Mouse (Mus musculus) lung, adult 2 months (tissue): Measurements from ENCODE around the gene Arid5a. TPM values are rescaled to one million over a fixed set of nuclear protein-coding genes. Genes with fewer than 3 reads are reported as not detected.
A peak's percentile ranks its signal among the peaks of the same experiment; 100 is the strongest.

Experiments
- DNase-seq: peaks from one replicate; pipeline ENCODE4 v3.0.0; 2022
- H3K4me1 ChIP-seq: fragments of 200-500 bp; 2 replicates; pipeline ENCODE4 v1.6.1; 2011; ENCODE audit warnings: low read length; ENCODE audit not compliant: control insufficient read depth, insufficient read depth
- H3K4me3 ChIP-seq: fragments of 200-500 bp; replicated peaks from 2 replicates; pipeline ENCODE3; 2011; ENCODE audit warnings: low read depth, mild to moderate bottlenecking, control low read depth, low read length; ENCODE audit errors: extremely low read depth
- CTCF ChIP-seq: fragments of 200-500 bp; IDR thresholded peaks from 2 replicates; pipeline ENCODE4 v1.5.1; 2011; ENCODE audit warnings: mild to moderate bottlenecking, low read length, control low read depth; ENCODE audit not compliant: insufficient read depth
- POLR2A ChIP-seq: fragments of 200-500 bp; IDR thresholded peaks from 2 replicates; pipeline ENCODE4 v1.6.1; 2011; ENCODE audit warnings: low read depth, mild to moderate bottlenecking, control low read depth, low read length, borderline replicate concordance; ENCODE audit errors: extremely low read depth
- WGBS: fragments of 180-500 bp; shearing (Covaris S2); methylation state at CpG from one replicate; pipeline ENCODE4 v1.1.7; 2018; 5-methylcytosine and 5-hydroxymethylcytosine counted together
- polyA plus RNA-seq: library from polyadenylated mRNA; depleted of rRNA; stranded (reverse); fragments of >200 nt; gene quantifications from 2 replicates; pipeline ENCODE4 v1.2.3, GENCODE M21; 2012

Gene Arid5a
- polyA plus RNA-seq, 1 experiment, result 11.2 TPM

- 0 out of 2 replicates have a peak, but pooled peaks have one; percentile 17 for TF ChIP-seq CTCF
- TF ChIP-seq POLR2A, result no peak
- DNase-seq, result no peak
- Histone ChIP-seq H3K4me3 (no peak overlapping the region), H3K4me1 (peaks cover 7% of the 10 kb centered on the region)
- 75% methylated on average over 11 of the region's 11 CpGs for WGBS
These were observed 14.5 kb downstream of the Arid5a start for GRCm38 (mm10) chr1:36321829-36322573.

GRCm38 (mm10) chr1:36323076-36323475, 15.5 kb downstream of the Arid5a start:
- no peak overlapping the region for H3K4me3 ChIP-seq
- WGBS, result 34% methylated on average over 9 of the region's 9 CpGs
- peaks cover 7% of the 10 kb centered on the region for H3K4me1 ChIP-seq
- DNase-seq, result peak; percentile 17
- no peak for TF ChIP-seq CTCF
- TF ChIP-seq POLR2A, result no peak

GRCm38 (mm10) chr1:36323746-36324448, 16.4 kb downstream of the Arid5a start:
- Histone ChIP-seq H3K4me1 (peaks cover 7% of the 10 kb centered on the region), H3K4me3 (no peak overlapping the region)
- TF ChIP-seq CTCF, result peak; percentile 73
- TF ChIP-seq POLR2A, result no peak
- DNase-seq, result peak; percentile 33
- WGBS, result 19% methylated on average over 8 of the region's 8 CpGs

- TF ChIP-seq POLR2A (no peak), CTCF (no peak)
- no peak for DNase-seq
- Histone ChIP-seq H3K4me3 (no peak overlapping the region), H3K4me1 (peaks cover 7% of the 10 kb centered on the region)
- 84% methylated on average over 2 of the region's 2 CpGs for WGBS
These were observed 18.4 kb downstream of the Arid5a start for GRCm38 (mm10) chr1:36325900-36326321.

GRCm38 (mm10) chr1:36326815-36327214, 19.3 kb downstream of the Arid5a start:
- no peak overlapping the region for H3K4me3 ChIP-seq
- WGBS, result 96% methylated on average over 2 of the region's 2 CpGs
- TF ChIP-seq POLR2A, result no peak
- no peak for TF ChIP-seq CTCF
- no peak for DNase-seq
- peaks cover 7% of the 10 kb centered on the region for H3K4me1 ChIP-seq

- WGBS, result 79% methylated on average over 6 of the region's 6 CpGs
- TF ChIP-seq POLR2A (no peak), CTCF (no peak)
- no peak for DNase-seq
- Histone ChIP-seq H3K4me1 (no peaks in the 10 kb centered on the region), H3K4me3 (no peak overlapping the region)
These were observed 24.2 kb downstream of the Arid5a start for GRCm38 (mm10) chr1:36331743-36332142.

GRCm38 (mm10) chr1:36332955-36333887, 25.7 kb downstream of the Arid5a start:
- WGBS, result 74% methylated on average over 14 of the region's 14 CpGs
- H3K4me1 ChIP-seq, result no peaks in the 10 kb centered on the region
- TF ChIP-seq POLR2A, result no peak
- no peak for DNase-seq
- H3K4me3 ChIP-seq, result no peak overlapping the region

GRCm38 (mm10) chr1:36342547-36342946, 35.0 kb downstream of the Arid5a start:
- Histone ChIP-seq H3K4me3 (no peak overlapping the region), H3K4me1 (no peaks in the 10 kb centered on the region)
- 87% methylated on average over 6 of the region's 6 CpGs for WGBS
- DNase-seq, result no peak
- TF ChIP-seq POLR2A, result no peak
- TF ChIP-seq CTCF, result no peak

GRCm38 (mm10) chr1:36352351-36352750, 44.8 kb downstream of the Arid5a start:
- no peak overlapping the region for H3K4me3 ChIP-seq
- no peaks in the 10 kb centered on the region for H3K4me1 ChIP-seq
- 69% methylated on average over 4 of the region's 4 CpGs for WGBS
- no peak for DNase-seq
- TF ChIP-seq CTCF (no peak), POLR2A (no peak)
